Mouse (Mus musculus): ENCODE results near the gene Inpp5a.
A peak's percentile ranks its signal among the peaks of the same experiment; 100 is the strongest.

Gene Inpp5a

DNA sequence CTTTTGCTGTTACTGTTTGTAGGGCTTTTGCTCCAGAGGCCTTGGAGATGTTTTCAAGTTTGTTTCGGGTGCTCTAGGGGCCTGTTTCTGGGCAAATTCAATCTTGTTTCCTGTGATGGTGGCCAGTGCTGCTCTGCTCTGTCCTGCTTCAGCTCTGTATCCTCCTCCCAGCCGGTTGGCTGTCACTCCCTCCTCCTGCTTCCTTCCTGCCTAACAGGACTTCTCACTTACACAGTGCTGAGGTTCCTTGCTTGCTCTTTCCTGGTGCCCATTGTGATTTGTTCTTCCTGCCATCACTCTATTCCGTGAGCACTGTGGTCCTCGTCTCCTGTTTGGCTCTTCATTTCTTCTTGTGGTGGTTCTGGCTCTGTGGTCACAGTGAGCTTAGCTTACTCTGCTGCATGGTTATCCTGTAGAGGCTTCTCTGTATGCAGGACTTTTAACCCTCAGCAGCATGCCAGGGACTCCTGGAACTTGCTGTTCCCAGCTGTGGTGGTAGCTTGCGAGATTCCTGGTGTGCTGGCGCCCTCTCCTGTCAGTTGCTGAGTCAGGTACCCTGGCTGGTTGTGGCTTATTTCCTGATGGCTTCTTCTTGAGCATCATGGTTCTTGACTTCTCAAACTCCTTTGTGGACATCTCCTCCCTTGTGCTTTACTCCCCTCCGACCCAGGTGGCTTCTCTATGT is 84.1 kb downstream of the Inpp5a start:
- DNase-seq (ENCODE audit: low read depth, low spot score): peak; percentile 54

- DNase-seq (ENCODE audit: low read depth, low spot score): no peak
Observed at GRCm38 (mm10) chr7:139475896-139476295, 87.0 kb downstream of the Inpp5a start.

GRCm38 (mm10) chr7:139476700-139477099 is 87.8 kb downstream of the Inpp5a start:
- DNase-seq (ENCODE audit: low read depth, low spot score): no peak

- no peak for DNase-seq (ENCODE audit: low read depth, low spot score)
Observed at GRCm38 (mm10) chr7:139477748-139478147, 88.8 kb downstream of the Inpp5a start.

- no peak for DNase-seq (ENCODE audit: low read depth, low spot score)
Observed at GRCm38 (mm10) chr7:139479077-139479476, 90.2 kb downstream of the Inpp5a start.

- no peak for DNase-seq (ENCODE audit: low read depth, low spot score)
Observed at GRCm38 (mm10) chr7:139479626-139480025, 90.7 kb downstream of the Inpp5a start.

DNA sequence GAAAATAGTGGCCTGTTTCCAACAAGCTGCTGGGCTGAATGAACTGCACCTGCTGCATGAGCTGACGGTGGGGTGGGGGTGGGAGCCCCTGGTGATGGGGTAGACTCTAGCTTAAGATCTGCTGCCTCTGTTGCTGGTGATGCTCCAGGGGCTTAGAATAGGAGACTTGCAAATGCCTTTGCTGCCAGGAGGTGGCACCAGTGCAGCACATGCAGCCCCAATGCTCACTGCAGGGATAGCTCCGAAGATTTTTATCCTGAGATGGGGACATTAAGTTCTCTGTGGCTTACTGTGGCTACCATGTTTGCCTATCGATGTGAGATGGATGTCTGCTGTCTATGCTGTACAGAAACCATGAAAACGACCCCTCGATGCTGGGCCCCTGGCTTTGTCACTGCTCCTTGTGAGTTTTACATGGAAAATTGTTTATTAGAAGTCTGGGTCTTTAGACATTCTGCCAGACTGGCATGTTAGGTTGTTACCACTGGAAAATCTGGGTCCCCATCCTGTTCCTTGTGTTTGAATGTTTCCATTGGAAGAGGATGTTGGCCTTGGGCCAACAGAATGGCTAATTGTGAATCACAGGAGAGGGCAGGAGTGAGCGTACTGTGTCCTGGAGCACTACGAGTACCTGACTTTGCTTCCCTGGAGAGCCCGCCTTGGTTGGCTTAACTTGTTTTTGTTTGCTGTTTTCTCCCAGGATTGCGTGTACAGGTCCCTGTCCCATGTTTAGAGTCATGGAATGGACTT is 95.5 kb downstream of the Inpp5a start:
- DNase-seq (ENCODE audit: low read depth, low spot score): no peak

DNA sequence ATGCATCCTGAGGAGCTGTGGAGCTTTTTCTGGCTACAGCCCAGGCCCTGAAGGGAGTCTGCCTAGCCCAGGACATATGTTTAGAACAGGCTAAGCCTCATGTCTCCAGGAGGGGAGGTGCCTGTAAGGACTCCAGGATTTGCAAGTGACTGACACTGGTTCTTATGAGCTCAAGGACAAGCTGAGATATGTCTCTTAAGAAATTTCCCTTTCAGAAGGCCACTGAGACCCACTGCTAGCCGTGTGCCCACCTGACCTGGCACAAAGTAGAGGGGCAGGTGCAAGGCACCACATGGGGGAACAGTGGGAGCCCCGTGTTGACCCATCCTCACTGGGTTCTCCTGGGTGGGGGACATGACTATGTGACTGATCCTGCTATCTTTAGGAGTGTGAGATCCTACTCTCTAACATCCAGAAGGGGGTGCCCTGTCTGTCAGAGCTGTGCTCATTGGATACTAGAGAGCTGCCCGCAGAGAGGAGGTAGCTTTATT is 100.9 kb downstream of the Inpp5a start:
- DNase-seq (ENCODE audit: low read depth, low spot score): no peak

GRCm38 (mm10) chr7:139492351-139492750 is 103.4 kb downstream of the Inpp5a start:
- DNase-seq (ENCODE audit: low read depth, low spot score): no peak

DNA sequence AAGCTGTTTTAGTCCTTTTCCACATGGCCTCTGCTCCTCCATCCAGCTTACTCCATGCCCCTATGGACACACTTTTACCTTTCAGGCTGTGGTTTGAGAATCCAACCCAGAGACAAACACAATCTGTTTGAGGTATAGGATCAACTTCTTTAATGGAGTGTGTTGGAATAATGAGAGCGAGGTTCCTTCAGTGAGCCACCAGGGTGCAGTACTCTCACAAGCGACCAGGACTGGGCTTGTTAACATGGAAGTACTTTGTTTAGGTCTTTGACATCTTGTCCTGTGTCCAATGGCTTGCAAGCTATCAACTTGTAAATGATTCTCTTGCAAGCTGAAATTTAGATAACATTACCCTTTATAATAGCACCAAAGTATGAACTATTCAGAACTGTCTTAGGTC is 104.0 kb downstream of the Inpp5a start:
- DNase-seq (ENCODE audit: low read depth, low spot score): no peak

DNA sequence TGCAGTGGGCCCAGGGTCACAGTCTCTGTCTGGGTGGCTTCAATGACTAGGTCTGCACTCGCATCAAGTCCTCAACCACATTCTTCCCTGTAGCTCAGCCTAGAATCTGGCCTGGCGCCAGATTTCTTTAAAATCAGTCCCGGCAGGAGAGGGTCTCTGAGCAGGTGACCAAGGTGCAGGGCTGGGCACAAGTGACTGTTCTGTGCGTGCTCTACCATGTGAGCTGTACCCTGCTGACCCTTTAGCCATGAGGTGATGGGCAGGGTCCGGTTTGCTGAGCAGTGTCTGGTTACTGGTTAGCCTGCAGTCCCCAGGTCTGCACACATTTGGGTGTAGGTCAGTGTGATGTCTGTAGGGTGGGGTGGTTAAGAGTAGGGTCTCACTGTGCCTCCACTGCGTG is 106.9 kb downstream of the Inpp5a start:
- DNase-seq (ENCODE audit: low read depth, low spot score): no peak

DNA sequence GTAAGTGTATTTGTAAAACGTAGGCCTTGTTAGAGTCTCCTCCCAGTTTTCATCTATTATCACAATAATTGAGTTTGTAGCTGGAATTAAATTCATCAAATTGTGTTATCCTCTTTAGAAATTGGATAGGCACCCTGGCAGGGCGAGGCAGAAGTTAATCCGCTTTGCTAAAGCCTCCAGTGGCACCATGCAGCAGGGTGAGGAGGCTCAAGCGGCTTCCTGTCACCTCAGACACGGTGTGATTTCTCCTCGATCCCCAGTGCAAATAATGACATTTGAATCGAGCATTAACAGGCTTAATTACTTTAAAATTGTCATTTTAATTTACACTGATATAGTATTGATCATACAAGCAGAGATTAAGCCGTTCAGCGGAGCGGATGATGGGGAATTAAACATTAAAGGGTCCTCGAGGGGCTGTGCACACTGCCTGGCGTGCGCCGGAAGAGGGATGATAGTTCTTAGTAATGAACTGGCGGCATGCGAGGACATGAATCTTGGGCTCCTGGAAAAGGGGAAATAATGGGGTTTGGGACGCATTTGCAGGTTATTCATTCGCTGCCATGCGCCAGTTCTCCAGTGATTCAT is 109.2 kb downstream of the Inpp5a start:
- DNase-seq (ENCODE audit: low read depth, low spot score): no peak

GRCm38 (mm10) chr7:139504064-139504463 is 115.2 kb downstream of the Inpp5a start:
- no peak for DNase-seq (ENCODE audit: low read depth, low spot score)

GRCm38 (mm10) chr7:139506677-139507412 is 117.9 kb downstream of the Inpp5a start:
- DNase-seq (ENCODE audit: low read depth, low spot score): no peak

- DNase-seq (ENCODE audit: low read depth, low spot score): no peak
Observed at GRCm38 (mm10) chr7:139508938-139509337, 120.0 kb downstream of the Inpp5a start.

DNA sequence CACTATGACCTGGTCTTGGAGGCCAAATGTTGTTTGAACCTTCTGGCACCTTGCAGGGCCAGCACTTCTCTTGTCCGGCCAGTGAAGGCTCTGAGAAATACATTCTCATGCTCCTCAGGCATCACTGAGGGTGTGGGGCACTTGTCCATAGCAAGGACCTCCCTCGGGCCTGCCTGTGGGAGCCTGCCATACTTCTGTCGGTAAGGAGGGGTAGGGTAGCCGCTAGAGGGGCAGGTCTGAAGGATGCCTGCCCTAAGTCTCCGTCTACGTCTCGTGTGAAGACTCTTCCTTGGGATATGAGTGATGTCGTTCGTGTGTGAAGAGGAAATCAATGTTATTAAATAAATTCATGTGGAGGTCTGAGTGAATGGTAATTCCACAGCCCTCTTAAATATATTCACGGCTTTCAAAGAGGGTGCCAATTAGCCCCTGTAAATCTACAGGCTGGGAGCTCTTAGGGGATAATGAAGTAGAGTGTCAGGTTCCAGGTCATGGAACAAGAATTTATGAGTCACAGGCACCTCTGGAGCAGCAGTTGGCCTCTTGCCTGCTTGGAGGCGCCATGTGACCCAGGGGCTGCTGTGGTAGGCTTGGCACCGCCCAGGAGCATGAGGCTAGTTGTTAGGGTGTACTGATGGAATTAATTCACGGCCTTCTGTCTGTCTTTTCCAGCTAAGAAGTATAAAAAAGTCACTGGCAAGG is 127.2 kb downstream of the Inpp5a start:
- DNase-seq (ENCODE audit: low read depth, low spot score): no peak

- DNase-seq (ENCODE audit: low read depth, low spot score): no peak
Observed at GRCm38 (mm10) chr7:139516661-139517016, 127.7 kb downstream of the Inpp5a start.

DNA sequence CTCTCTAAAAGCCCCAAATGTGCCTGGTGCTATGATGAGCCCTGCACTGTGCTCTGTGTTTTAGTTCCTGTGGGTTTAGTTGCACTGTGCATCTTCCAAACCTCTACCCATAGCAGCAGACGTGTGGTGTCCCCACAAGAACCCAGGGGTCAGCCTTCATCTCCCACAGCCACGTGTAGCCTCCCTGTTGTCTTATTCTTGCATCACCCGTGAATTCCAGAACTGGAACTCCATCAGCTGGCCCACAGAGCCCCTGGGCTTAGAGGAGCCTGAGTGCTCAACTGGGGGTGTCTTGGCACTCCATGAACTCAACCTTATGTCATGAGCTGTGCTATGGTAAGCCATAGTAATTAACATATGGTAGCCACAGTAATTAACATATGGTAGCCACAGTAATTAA is 129.4 kb downstream of the Inpp5a start:
- DNase-seq (ENCODE audit: low read depth, low spot score): no peak

GRCm38 (mm10) chr7:139528309-139529076 is 139.6 kb downstream of the Inpp5a start:
- DNase-seq (ENCODE audit: low read depth, low spot score): no peak

- no peak for DNase-seq (ENCODE audit: low read depth, low spot score)
Observed at GRCm38 (mm10) chr7:139529208-139529607, 140.3 kb downstream of the Inpp5a start.

Data from embryo, embryonic 11.5 days (tissue).